Mouse (Mus musculus) frontal cortex, postnatal 10 days (tissue): ENCODE measurements around the gene Ing3.

Experiments
- DNase-seq, 2 experiments: peaks; one replicate each; pipeline ENCODE4 v3.0.0; 2022; ENCODE audit warnings: low spot score in 2 of 2, mixed read lengths in 1 of 2

Ing3 gene

GRCm38 (mm10) chr6:21991151-21991550 lies 41.8 kb downstream of the Ing3 start:
- DNase-seq, result no peak

- DNase-seq, result no peak
These were observed 43.7 kb downstream of the Ing3 start for GRCm38 (mm10) chr6:21993070-21993469.

- DNase-seq, result no peak
These were observed 48.8 kb downstream of the Ing3 start for GRCm38 (mm10) chr6:21998131-21998530.

GRCm38 (mm10) chr6:21999025-21999424 lies 49.7 kb downstream of the Ing3 start:
- DNase-seq, result no peak

- no peak for DNase-seq
These were observed 50.7 kb downstream of the Ing3 start for GRCm38 (mm10) chr6:22000086-22000485.

- no peak for DNase-seq
These were observed 51.5 kb downstream of the Ing3 start for GRCm38 (mm10) chr6:22000881-22001280.

GRCm38 (mm10) chr6:22001284-22001916 lies 52.0 kb downstream of the Ing3 start:
- no peak for DNase-seq

- no peak for DNase-seq
These were observed 53.3 kb downstream of the Ing3 start for GRCm38 (mm10) chr6:22002521-22003199.

GRCm38 (mm10) chr6:22003200-22003587 lies 53.8 kb downstream of the Ing3 start:
- DNase-seq, result no peak

- DNase-seq, result no peak
These were observed 54.7 kb downstream of the Ing3 start for GRCm38 (mm10) chr6:22003959-22004543.

GRCm38 (mm10) chr6:22008346-22008745 lies 59.0 kb downstream of the Ing3 start:
- no peak for DNase-seq

GRCm38 (mm10) chr6:22010258-22010657 lies 60.9 kb downstream of the Ing3 start:
- DNase-seq, result no peak

- no peak for DNase-seq
These were observed 61.5 kb downstream of the Ing3 start for GRCm38 (mm10) chr6:22010761-22011281.

GRCm38 (mm10) chr6:22011546-22011945 lies 62.2 kb downstream of the Ing3 start:
- no peak for DNase-seq

GRCm38 (mm10) chr6:22012099-22012498 lies 62.7 kb downstream of the Ing3 start:
- DNase-seq, result no peak

GRCm38 (mm10) chr6:22012501-22012900 lies 63.1 kb downstream of the Ing3 start:
- no peak for DNase-seq

- DNase-seq, result no peak
These were observed 64.0 kb downstream of the Ing3 start for GRCm38 (mm10) chr6:22013394-22013793.

GRCm38 (mm10) chr6:22014291-22014911 lies 65.0 kb downstream of the Ing3 start:
- no peak for DNase-seq

GRCm38 (mm10) chr6:22017631-22018030 lies 68.3 kb downstream of the Ing3 start:
- DNase-seq, result no peak

- no peak for DNase-seq
These were observed 69.5 kb downstream of the Ing3 start for GRCm38 (mm10) chr6:22018768-22019445.

GRCm38 (mm10) chr6:22019637-22020036 lies 70.3 kb downstream of the Ing3 start:
- DNase-seq, result no peak

- no peak for DNase-seq
These were observed 71.3 kb downstream of the Ing3 start for GRCm38 (mm10) chr6:22020696-22021095.
